Comparison of ENCODE assay signal across 24 mouse cellular contexts in the genomic region with DNA sequence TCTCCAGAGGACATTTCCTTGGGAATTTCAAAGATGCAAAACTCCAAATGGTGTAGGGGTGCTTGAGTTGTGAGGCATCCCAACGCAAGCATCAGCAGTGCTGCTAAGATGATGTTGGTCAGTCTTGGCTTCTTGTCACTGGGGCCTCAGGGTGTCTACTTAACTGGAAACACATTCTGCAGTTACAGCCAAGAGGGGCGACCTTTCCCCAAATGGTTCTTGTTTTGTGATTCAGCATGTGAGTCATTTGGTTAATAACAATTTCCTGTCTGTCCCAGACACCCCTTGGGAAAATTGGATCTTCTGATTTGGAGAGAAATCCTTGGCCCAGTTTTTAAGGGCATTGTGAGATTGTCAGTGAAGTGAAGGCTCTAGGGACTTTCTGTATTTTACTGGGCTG.
DNase-seq lines count a peak whose midpoint lies in the region; ATAC-seq lines count a peak whose summit lies in the region.
"Had no signal": no experiment of that assay in that cellular context is flagged by ENCODE, and none has a peak within 500 bp of the region (broad histone marks: within the 10 kb centered on the region; RNA-seq: fewer than 3 reads in every experiment).

No protein-coding gene starts in this region.

- no peak overlapping the region for H3K27ac ChIP-seq in kidney, embryonic 16.5 days (ENCODE audit: low read length)
- H3K27ac ChIP-seq: embryonic facial prominence, embryonic 15.5 days; forebrain, embryonic 15.5 days; hindbrain, embryonic 15.5 days; limb, embryonic 15.5 days; liver, embryonic 13.5 days had no signal

- WGBS in kidney, embryonic 16.5 days = 61% methylated on average over 2 of the region's 2 CpGs

- 0 out of 2 replicates have a peak, but pooled peaks cover 8% of the 10 kb centered on the region for H3K4me1 ChIP-seq in kidney, embryonic 16.5 days (ENCODE audit: insufficient read depth, low read length)
- H3K4me1 ChIP-seq: embryonic facial prominence, embryonic 15.5 days; forebrain, embryonic 15.5 days; limb, embryonic 15.5 days; liver, embryonic 13.5 days had no signal

- no peaks in the 10 kb centered on the region for H3K36me3 ChIP-seq in kidney, embryonic 16.5 days (ENCODE audit: insufficient read depth, low read length)
- H3K36me3 ChIP-seq: embryonic facial prominence, embryonic 15.5 days; forebrain, embryonic 15.5 days; hindbrain, embryonic 15.5 days; limb, embryonic 15.5 days; liver, embryonic 13.5 days had no signal

- no peak overlapping the region for H3K4me3 ChIP-seq in kidney, embryonic 16.5 days (ENCODE audit: low read length)
- H3K4me3 ChIP-seq: embryonic facial prominence, embryonic 15.5 days; forebrain, embryonic 15.5 days; hindbrain, embryonic 15.5 days; limb, embryonic 15.5 days; liver, embryonic 13.5 days had no signal

- H3K9me3 ChIP-seq in kidney, embryonic 16.5 days (ENCODE audit: low read length) = no peaks in the 10 kb centered on the region
- H3K9me3 ChIP-seq: embryonic facial prominence, embryonic 15.5 days; forebrain, embryonic 15.5 days; hindbrain, embryonic 15.5 days; limb, embryonic 15.5 days; liver, embryonic 13.5 days had no signal

- peak; percentile 11 for DNase-seq in heart, adult 8-10 months (ENCODE audit: low spot score)
- DNase-seq in heart, postnatal 4 days = no peak
- peak; percentile 25 to 33 for DNase-seq in kidney, postnatal 4 days
- peak; percentile 76 for DNase-seq in NIH3T3 (ENCODE audit: low read depth)
- DNase-seq in skeletal muscle tissue, adult 2 months (ENCODE audit: low read depth, low spot score) = peak; percentile 20
- DNase-seq in natural killer cell, adult 2 months (ENCODE audit: low spot score in 2 of 2) = no peak
- DNase-seq: B cell, adult 2 months; cerebellum, adult 2 months; cerebellum, postnatal 14 days; kidney, adult 18-20 months; left cerebral cortex, postnatal 4 days; liver, embryonic 13.5 days; lung, postnatal 10 days; midbrain, embryonic 14.5 days; right cerebral cortex, postnatal 25 days; spleen, adult 18-20 months; thymus, postnatal 25 days had no signal

- no peak overlapping the region for H3K4me2 ChIP-seq in kidney, embryonic 16.5 days (replicated peaks; ENCODE audit: low read depth, low read length)
- H3K4me2 ChIP-seq: embryonic facial prominence, embryonic 15.5 days; forebrain, embryonic 15.5 days; hindbrain, embryonic 15.5 days; limb, embryonic 15.5 days; liver, embryonic 13.5 days had no signal

- H3K27me3 ChIP-seq in kidney, embryonic 16.5 days (ENCODE audit: insufficient read depth, low read length) = no peaks in the 10 kb centered on the region
- H3K27me3 ChIP-seq: CH12.LX; embryonic facial prominence, embryonic 15.5 days; forebrain, embryonic 15.5 days; hindbrain, embryonic 15.5 days; limb, embryonic 15.5 days; liver, embryonic 13.5 days had no signal

- no peak overlapping the region for H3K9ac ChIP-seq in kidney, embryonic 16.5 days (replicated peaks; ENCODE audit: low read length)
- H3K9ac ChIP-seq: embryonic facial prominence, embryonic 15.5 days; forebrain, embryonic 15.5 days; hindbrain, embryonic 15.5 days; limb, embryonic 15.5 days; liver, embryonic 13.5 days had no signal

- no peak for ATAC-seq in kidney, embryonic 16.5 days (ENCODE audit: low FRiP score, low TSS enrichment)
- ATAC-seq: forebrain, embryonic 15.5 days; inflammation-experienced regulatory T-cells, adult 6 months had no signal

Comparison
In these comparisons a context has a peak if more than half of its experiments do, and no peak if none do; other contexts are left out.
1. DNase-seq: peak in heart, adult 8-10 months (single experiment), kidney, postnatal 4 days (2 of 2), NIH3T3 (single experiment) and skeletal muscle tissue, adult 2 months (single experiment); none in heart, postnatal 4 days (single experiment) and natural killer cell, adult 2 months (0 of 2).